Mouse (Mus musculus) hindbrain, embryonic 15.5 days (tissue): ENCODE results near the gene Gm960. TPM values are rescaled to one million over a fixed set of nuclear protein-coding genes. Genes with fewer than 3 reads are reported as not detected.

Experiments used
- microRNA-seq: library from miRNA; unstranded; fragments of <30 nt; microRNA quantifications from one replicate; pipeline ENCODE4, GENCODE M21; 2016
- polyA plus RNA-seq: library from polyadenylated mRNA; unstranded; fragments of >200 nt; fragmentation: Nextera tagmentation; extraction: Ambion mirVana; gene quantifications from 2 replicates; pipeline ENCODE4 v1.2.1, GENCODE M21; 2015

The Gm960 gene
- polyA plus RNA-seq, 1 experiment from 2014 or later, result 7.0 TPM

Small RNA genes lying within 50 kb of the gene (microRNA-seq; reads per million reads assigned to microRNA genes)
- 1.1 reads per million for gene Mir6986

Other genes with a start within 250 kb of the Gm960 start
- gene Syt12, start 221.2 kb downstream of the Gm960 start, polyA plus RNA-seq, result 5.3 and 5.6 TPM in 2 replicates
- gene 2010003K11Rik, start 200.1 kb downstream of the Gm960 start, polyA plus RNA-seq, result not detected in 2 replicates
- gene Pcx, start 188.2 kb downstream of the Gm960 start, polyA plus RNA-seq, result 38.9 and 43.8 TPM in 2 replicates
- gene Lrfn4, start 83.0 kb downstream of the Gm960 start, polyA plus RNA-seq, result 13.2 and 14.7 TPM in 2 replicates
- 50.6 and 54.2 TPM in 2 replicates for gene Rce1, start 73.0 kb downstream of the Gm960 start, polyA plus RNA-seq
- 29.2 and 33.5 TPM in 2 replicates for gene Sptbn2, start 12.5 kb upstream of the Gm960 start, polyA plus RNA-seq
- gene Rbm4b, start 57.8 kb upstream of the Gm960 start, polyA plus RNA-seq, result 134 and 139 TPM in 2 replicates
- gene Rbm4, start 95.2 kb upstream of the Gm960 start, polyA plus RNA-seq, result 72.3 and 87.5 TPM in 2 replicates
- 22.9 and 23.9 TPM in 2 replicates for gene Gm21992, start 112.9 kb upstream of the Gm960 start, polyA plus RNA-seq
- 62.4 and 64.8 TPM in 2 replicates for gene Rbm14, start 113.0 kb upstream of the Gm960 start, polyA plus RNA-seq
- gene Ccs, start 140.7 kb upstream of the Gm960 start, polyA plus RNA-seq, result 40.8 and 41.4 TPM in 2 replicates
- 0.55 and 0.73 TPM in 2 replicates for gene Ccdc87, start 140.7 kb upstream of the Gm960 start, polyA plus RNA-seq
- gene Ctsf, start 156.5 kb upstream of the Gm960 start, polyA plus RNA-seq, result 76.5 and 78.7 TPM in 2 replicates
- gene Actn3, start 179.2 kb upstream of the Gm960 start, polyA plus RNA-seq, result 1.6 and 2.3 TPM in 2 replicates
- 23.3 and 24.1 TPM in 2 replicates for gene Zdhhc24, start 180.0 kb upstream of the Gm960 start, polyA plus RNA-seq
- gene Bbs1, start 208.0 kb upstream of the Gm960 start, polyA plus RNA-seq, result 8.5 and 10.3 TPM in 2 replicates
- 106 and 108 TPM in 2 replicates for gene Dpp3, start 229.6 kb upstream of the Gm960 start, polyA plus RNA-seq
- 13.3 and 13.7 TPM in 2 replicates for gene Peli3, start 244.5 kb upstream of the Gm960 start, polyA plus RNA-seq